Mouse (Mus musculus) kidney, embryonic 14.5 days (tissue): ENCODE results near the gene Rbm33. TPM values are rescaled to one million over a fixed set of nuclear protein-coding genes. Genes with fewer than 3 reads are reported as not detected.
A peak's percentile ranks its signal among the peaks of the same experiment; 100 is the strongest.

Experiments
- ATAC-seq: fragments of 200-750 bp; cut with Nextera tagmentation; 2 replicates; pipeline ENCODE4 v1.8.0; 2017; ENCODE audit warnings: moderate number of reproducible peaks, mild to moderate bottlenecking, moderate TSS enrichment, moderate library complexity; ENCODE audit not compliant: low FRiP score, low TSS enrichment
- H3K27ac ChIP-seq: fragments of 300-500 bp; sonication (generic); 2 replicates; pipeline ENCODE4 v1.5.1; 2014; ENCODE audit warnings: low read depth, mild to moderate bottlenecking, low read length, moderate library complexity, mixed read lengths
- H3K27me3 ChIP-seq: fragments of 300-500 bp; sonication (generic); 2 replicates; pipeline ENCODE4 v1.6.1; 2014; ENCODE audit warnings: mild to moderate bottlenecking, low read length; ENCODE audit not compliant: control insufficient read depth, insufficient read depth
- H3K36me3 ChIP-seq: fragments of 300-500 bp; sonication (generic); 2 replicates; pipeline ENCODE4 v1.6.1; 2014; ENCODE audit warnings: low read length, mixed read lengths; ENCODE audit not compliant: control insufficient read depth, insufficient read depth
- H3K4me1 ChIP-seq: fragments of 300-500 bp; sonication (generic); 2 replicates; pipeline ENCODE4 v1.6.1; 2014; ENCODE audit warnings: low read length, mixed read lengths; ENCODE audit not compliant: control insufficient read depth, insufficient read depth
- H3K4me2 ChIP-seq: fragments of 300-500 bp; sonication (generic); replicated peaks from 2 replicates; pipeline ENCODE4 v1.6.1; 2014; ENCODE audit warnings: low read depth, mild to moderate bottlenecking, low read length
- H3K4me3 ChIP-seq: fragments of 300-500 bp; sonication (generic); 2 replicates; pipeline ENCODE4 v1.5.1; 2014; ENCODE audit warnings: mild to moderate bottlenecking, low read length
- H3K9ac ChIP-seq: fragments of 300-500 bp; sonication (generic); 2 replicates; pipeline ENCODE4 v1.6.1; 2014; ENCODE audit warnings: low read depth, mild to moderate bottlenecking, low read length, moderate library complexity
- H3K9me3 ChIP-seq: fragments of 300-500 bp; sonication (generic); 2 replicates; pipeline ENCODE4 v1.6.1; 2016; ENCODE audit warnings: low read length; ENCODE audit not compliant: control insufficient read depth
- WGBS: fragments of 180-500 bp; shearing (Covaris S2); extraction: QIAGEN DNeasy Blood & Tissue Kit; methylation state at CpG from one replicate; pipeline ENCODE4 v1.1.7; 2014; 5-methylcytosine and 5-hydroxymethylcytosine counted together
- polyA plus RNA-seq: library from polyadenylated mRNA; unstranded; fragments of >200 nt; fragmentation: Nextera tagmentation; extraction: Ambion mirVana; gene quantifications from 2 replicates; pipeline ENCODE4 v1.2.1, GENCODE M21; 2014

The Rbm33 gene
- polyA plus RNA-seq, 1 experiment from 2014 or later = 25.4 TPM

GRCm38 (mm10) chr5:28466760-28467306 lies 149.9 kb downstream of the Rbm33 start, which contains the start of gene Shh:
Gene Shh, minus strand, starts transcription at chr5:28467256.
- Histone ChIP-seq H3K4me2 (peak within 1 kb of the TSS; percentile 89), H3K4me1 (peaks cover 9% of the 10 kb centered on the region), H3K9me3 (no peaks in the 10 kb centered on the region), H3K36me3 (no peaks in the 10 kb centered on the region), H3K27ac (no peak within 1 kb of the TSS), H3K4me3 (peak within 1 kb of the TSS; percentile 50), H3K27me3 (peaks cover 80% of the 10 kb centered on the region), H3K9ac (no peak within 1 kb of the TSS)
- under 1% methylated on average over 31 of the region's 31 CpGs for WGBS
- ATAC-seq = no peak

Other genes starting within 250 kb of the Rbm33 start
- gene Insig1, start 245.8 kb upstream of the Rbm33 start, polyA plus RNA-seq = 40.9 and 68.4 TPM in 2 replicates
- 0.10 and 0.27 TPM in 2 replicates for gene En2, start 151.4 kb upstream of the Rbm33 start, polyA plus RNA-seq
- 0.14 and 0.19 TPM in 2 replicates for gene Cnpy1, start 71.3 kb upstream of the Rbm33 start, polyA plus RNA-seq
- gene Shh, start 150.1 kb downstream of the Rbm33 start, polyA plus RNA-seq = 0.50 and 0.99 TPM in 2 replicates